Comparison of ENCODE assay signal across 8 mouse cellular contexts in the genomic region with DNA sequence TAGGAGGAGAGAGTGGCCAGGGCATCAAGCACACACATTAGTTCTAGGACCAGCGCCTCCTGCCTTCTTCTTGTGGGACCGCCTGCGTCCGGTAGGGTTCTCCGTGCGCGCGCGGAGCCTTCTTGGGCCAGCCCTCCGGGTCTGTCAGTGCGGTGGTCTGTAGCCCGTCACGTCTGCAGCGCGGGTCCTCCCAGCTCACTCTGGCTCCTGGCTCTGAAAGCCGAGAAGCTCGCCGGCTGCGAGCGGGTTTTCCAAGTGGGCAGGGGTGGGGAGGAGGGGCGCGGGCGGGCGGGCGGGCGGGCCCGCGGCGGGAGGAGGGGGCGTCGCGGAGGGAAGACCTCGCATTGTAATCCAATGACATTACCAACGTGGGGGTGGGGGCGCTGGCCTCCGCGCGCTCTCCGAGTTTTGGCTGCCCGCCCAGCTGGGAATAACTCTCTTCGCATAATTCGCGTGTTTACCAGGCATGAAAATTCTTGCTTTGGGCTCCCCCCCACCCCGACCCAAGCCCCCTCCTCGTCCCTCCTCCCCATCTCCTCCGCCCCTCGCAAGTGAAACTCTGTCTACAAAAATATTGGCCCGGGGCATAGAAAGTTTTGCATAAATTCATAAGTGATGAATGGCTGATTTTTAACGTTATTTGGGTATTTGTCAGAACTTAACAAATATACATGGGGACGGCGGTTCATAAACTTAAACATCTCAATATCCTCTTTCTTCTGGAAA. TPM values are rescaled to one million over a fixed set of nuclear protein-coding genes. Genes with fewer than 3 reads are reported as not detected.
DNase-seq lines count a peak whose midpoint lies in the region; ATAC-seq and TF ChIP-seq lines count a peak whose summit lies in the region.

No protein-coding gene starts in this region.

- TF ChIP-seq CTCF in heart, postnatal 0 days (IDR thresholded peaks at IDR 0.05; ENCODE audit: low read depth): peak; percentile 28

- H3K4me2 ChIP-seq in heart, postnatal 0 days (ENCODE audit: low read depth, low read length): peak overlapping the region; percentile 96
- H3K4me2 ChIP-seq in midbrain, embryonic 16.5 days (ENCODE audit: low read length): peak overlapping the region; percentile 88

- H3K9me3 ChIP-seq in heart, postnatal 0 days (replicated peaks; ENCODE audit: control insufficient read depth, low read length): no peaks in the 10 kb centered on the region
- no peaks in the 10 kb centered on the region for H3K9me3 ChIP-seq in midbrain, embryonic 16.5 days (replicated peaks; ENCODE audit: control insufficient read depth, low read length, poor library complexity, severe bottlenecking)

- no peak overlapping the region; the same call in 1 of the 2 replicates for H3K9ac ChIP-seq in heart, postnatal 0 days (replicated peaks; ENCODE audit: low read depth, low read length)
- peak overlapping the region; percentile 64 for H3K9ac ChIP-seq in midbrain, embryonic 16.5 days (ENCODE audit: low read depth, low read length)

- TF ChIP-seq EP300 in heart, postnatal 0 days (IDR thresholded peaks at IDR 0.05; ENCODE audit: low read depth): no peak

- WGBS in heart, postnatal 0 days: under 1% methylated on average over 39 of the region's 51 CpGs
- 0% methylated on average over 38 of the region's 51 CpGs for WGBS in midbrain, embryonic 16.5 days

- H3K36me3 ChIP-seq in heart, postnatal 0 days (replicated peaks; ENCODE audit: control insufficient read depth, insufficient read depth, low read length): no peaks in the 10 kb centered on the region
- H3K36me3 ChIP-seq in midbrain, embryonic 16.5 days (ENCODE audit: control insufficient read depth, insufficient read depth, low read length): no peaks in the 10 kb centered on the region

- H3K27ac ChIP-seq in heart, postnatal 0 days (ENCODE audit: low read depth): no peak overlapping the region
- peak overlapping the region; percentile 55 for H3K27ac ChIP-seq in midbrain, embryonic 16.5 days (ENCODE audit: low read length)

- peak overlapping the region; percentile 50 for H3K4me3 ChIP-seq in heart, postnatal 0 days (ENCODE audit: low read depth, low read length)
- peak overlapping the region; percentile 46 for H3K4me3 ChIP-seq in midbrain, embryonic 16.5 days (ENCODE audit: low read depth, low read length)

- intact Hi-C loops in left cerebral cortex, postnatal 4 days (cut with DNase I): no loop called here

- H3K4me1 ChIP-seq in heart, postnatal 0 days (ENCODE audit: control insufficient read depth, insufficient read depth): peaks cover 10% of the 10 kb centered on the region; the same call in 1 of the 2 replicates
- H3K4me1 ChIP-seq in midbrain, embryonic 16.5 days (ENCODE audit: control insufficient read depth, insufficient read depth, low read length): peaks cover 25% of the 10 kb centered on the region

- peak; percentile 57; the same call in 1 of the 2 replicates for ATAC-seq in common myeloid progenitor, adult 5-6 weeks (replicated peaks; ENCODE audit: low read depth, poor library complexity, severe bottlenecking)
- ATAC-seq in heart, postnatal 0 days (ENCODE audit: insufficient read depth, low read depth): peak; percentile 36
- peak; percentile 24; the same call in 1 of the 2 replicates for ATAC-seq in midbrain, embryonic 16.5 days
- no peak for ATAC-seq in inflammation-experienced regulatory T-cells, adult 6 months

- peaks cover 36% of the 10 kb centered on the region for H3K27me3 ChIP-seq in heart, postnatal 0 days (ENCODE audit: control insufficient read depth, insufficient read depth, low read length)
- no peaks in the 10 kb centered on the region for H3K27me3 ChIP-seq in midbrain, embryonic 16.5 days (ENCODE audit: control insufficient read depth, insufficient read depth, low read depth, low read length)

- DNase-seq in gastrocnemius, postnatal 4 days (ENCODE audit: low spot score in 2 of 2): peak; percentile 31 to 57
- DNase-seq in gastrocnemius, adult 8-10 months (ENCODE audit: low spot score in 2 of 2): no peak
- peak; percentile 17 to 18 for DNase-seq in B cell, adult 2 months
- DNase-seq in heart, postnatal 0 days (ENCODE audit: low spot score): peak; percentile 35
- DNase-seq in left cerebral cortex, postnatal 4 days: peak; percentile 77

RNA-seq across cellular contexts. Expression of a gene that starts 3.7 kb away (rescaled TPM):
- total RNA-seq in gastrocnemius, postnatal 4 days (2021): 1 to 10 TPM; 4.2 to 5.6 TPM
- total RNA-seq in gastrocnemius, adult 8-10 months (2022): 1 to 10 TPM; 2.0 to 3.6 (median 2.8) TPM
- not detected in 2 replicates for total RNA-seq in common myeloid progenitor, adult 5-6 weeks (2017)
- 0.85 TPM in 1 of 2 replicates, not detected in the other for total RNA-seq in heart, postnatal 0 days (2014; rRNA removed; ENCODE audit: low replicate concordance)
- 0.14 TPM in 1 of 2 replicates, not detected in the other for polyA plus RNA-seq in heart, postnatal 0 days (2015; fragmentation: Nextera tagmentation; extraction: Ambion mirVana)
- total RNA-seq in left cerebral cortex, postnatal 4 days (2021): 1 to 10 TPM; 7.1 to 8.1 TPM
- 3.0 and 4.1 TPM in 2 replicates for polyA plus RNA-seq in midbrain, embryonic 16.5 days (2015; fragmentation: Nextera tagmentation; extraction: Ambion mirVana)
- not detected for polyA plus RNA-seq in inflammation-experienced regulatory T-cells, adult 6 months (2017; shearing (Covaris generic))

Comparison
In these comparisons a context has a peak if more than half of its experiments do, and no peak if none do; other contexts are left out.
1. DNase-seq: peak in gastrocnemius, postnatal 4 days (2 of 2), B cell, adult 2 months (2 of 2), heart, postnatal 0 days (single experiment) and left cerebral cortex, postnatal 4 days (single experiment); none in gastrocnemius, adult 8-10 months (0 of 2).